Mouse (Mus musculus) bone marrow, adult 2 months (tissue): ENCODE measurements around the gene Tasp1.

Experiments used
- CTCF ChIP-seq: fragments of 200-500 bp; IDR thresholded peaks from 2 replicates; pipeline ENCODE4 v1.5.1; 2011; ENCODE audit warnings: low read length, control low read depth; ENCODE audit not compliant: control insufficient read depth, insufficient read depth
- POLR2A ChIP-seq: fragments of 200-500 bp; IDR thresholded peaks from 2 replicates; pipeline ENCODE4 v1.6.1; 2011; ENCODE audit warnings: low read depth, mild to moderate bottlenecking, control low read depth, low read length, borderline replicate concordance; ENCODE audit not compliant: control insufficient read depth

GRCm38 (mm10) chr2:139784946-139785345 is 281.7 kb downstream of the Tasp1 start:
- TF ChIP-seq POLR2A (no peak), CTCF (no peak)
